Mouse (Mus musculus) adrenal gland, adult (tissue): ENCODE results near the gene Wwc2.
A peak's percentile ranks its signal among the peaks of the same experiment; 100 is the strongest.
"Not testable (repeated sequence)": the region's sequence is repeated elsewhere in the genome, so short reads cannot be mapped to it uniquely, and the experiment has no call there.

Experiments used
- DNase-seq, 2 experiments: peaks; one replicate each; pipeline ENCODE4 v3.0.0; 2022 to 2023; ENCODE audit warnings: low spot score in 1 of 2; ENCODE audit not compliant: inconsistent age in 2 of 2

Gene Wwc2

GRCm38 (mm10) chr8:47853356-47853755 is 137.4 kb downstream of the Wwc2 start:
- DNase-seq = no peak

GRCm38 (mm10) chr8:47852737-47853136 is 138.0 kb downstream of the Wwc2 start:
- no peak for DNase-seq

- DNase-seq = peak in 1 of 2 experiments; percentile 64
These were observed 138.8 kb downstream of the Wwc2 start for GRCm38 (mm10) chr8:47851824-47852502.

GRCm38 (mm10) chr8:47849842-47850241 is 140.9 kb downstream of the Wwc2 start:
- no peak for DNase-seq

GRCm38 (mm10) chr8:47847931-47848330 is 142.8 kb downstream of the Wwc2 start:
- no peak for DNase-seq

- DNase-seq = no peak
These were observed 143.6 kb downstream of the Wwc2 start for GRCm38 (mm10) chr8:47847161-47847560.

- peak; percentile 57 to 82 for DNase-seq
These were observed 144.8 kb downstream of the Wwc2 start for GRCm38 (mm10) chr8:47845956-47846355.

GRCm38 (mm10) chr8:47843651-47844050 is 147.1 kb downstream of the Wwc2 start:
- DNase-seq = no peak

GRCm38 (mm10) chr8:47843063-47843462 is 147.7 kb downstream of the Wwc2 start:
- no peak for DNase-seq

- no peak for DNase-seq
These were observed 156.8 kb downstream of the Wwc2 start for GRCm38 (mm10) chr8:47833944-47834343.

GRCm38 (mm10) chr8:47832616-47833015 is 158.1 kb downstream of the Wwc2 start:
- DNase-seq = peak; percentile 55 to 79

- DNase-seq = no peak
These were observed 163.8 kb downstream of the Wwc2 start for GRCm38 (mm10) chr8:47826911-47827310.

GRCm38 (mm10) chr8:47825596-47825995 is 165.1 kb downstream of the Wwc2 start:
- DNase-seq = no peak

- no peak for DNase-seq
These were observed 166.5 kb downstream of the Wwc2 start, which contains the start of gene Cldn22 for GRCm38 (mm10) chr8:47824182-47824581. Gene Cldn22 (plus strand): TSS chr8:47824482.

- no peak for DNase-seq
These were observed 166.9 kb downstream of the Wwc2 start for GRCm38 (mm10) chr8:47823777-47824176.

- DNase-seq = not testable (repeated sequence)
These were observed 168.2 kb downstream of the Wwc2 start for GRCm38 (mm10) chr8:47822541-47822940.

- no peak for DNase-seq
These were observed 168.9 kb downstream of the Wwc2 start, which contains the start of gene Cldn24 for GRCm38 (mm10) chr8:47821843-47822242. Gene Cldn24 (plus strand): TSS chr8:47822143.

- DNase-seq = no peak
These were observed 169.6 kb downstream of the Wwc2 start for GRCm38 (mm10) chr8:47820914-47821772.

GRCm38 (mm10) chr8:47819034-47819433 is 171.7 kb downstream of the Wwc2 start:
- DNase-seq = no peak

GRCm38 (mm10) chr8:47811221-47811620 is 179.5 kb downstream of the Wwc2 start:
- no peak for DNase-seq

GRCm38 (mm10) chr8:47810666-47811015 is 180.1 kb downstream of the Wwc2 start:
- DNase-seq = no peak
